Mouse (Mus musculus): Measurements from ENCODE around the gene Ppme1. TPM values are rescaled to one million over a fixed set of nuclear protein-coding genes. Genes with fewer than 3 reads are reported as not detected.
A peak's percentile ranks its signal among the peaks of the same experiment; 100 is the strongest.

Gene Ppme1
- polyA plus RNA-seq, 1 experiment from 2014 or later: 32.6 TPM

GRCm38 (mm10) chr7:100293546-100293945 is 78.6 kb downstream of the Ppme1 start:
- TF ChIP-seq EP300 (IDR thresholded peaks at IDR 0.05) (no peak), CTCF (IDR thresholded peaks at IDR 0.05) (no peak)
- Histone ChIP-seq H3K4me3 (ENCODE audit: low read depth, low read length) (no peak overlapping the region), H3K9me3 (ENCODE audit: low read length) (no peaks in the 10 kb centered on the region), H3K4me1 (ENCODE audit: insufficient read depth, low read depth, low read length) (no peaks in the 10 kb centered on the region; the same call in 1 of the 2 replicates), H3K27ac (ENCODE audit: low read length) (no peak overlapping the region), H3K4me2 (replicated peaks; ENCODE audit: low read depth, low read length) (no peak overlapping the region), H3K27me3 (replicated peaks; ENCODE audit: insufficient read depth, low read length) (no peaks in the 10 kb centered on the region), H3K36me3 (ENCODE audit: insufficient read depth, low read length) (no peaks in the 10 kb centered on the region), H3K9ac (replicated peaks; ENCODE audit: low read depth) (no peak overlapping the region)
- no peak for DNase-seq (ENCODE audit: low spot score)
- no peak for ATAC-seq
- WGBS: 74% methylated on average over 8 of the region's 8 CpGs

DNA sequence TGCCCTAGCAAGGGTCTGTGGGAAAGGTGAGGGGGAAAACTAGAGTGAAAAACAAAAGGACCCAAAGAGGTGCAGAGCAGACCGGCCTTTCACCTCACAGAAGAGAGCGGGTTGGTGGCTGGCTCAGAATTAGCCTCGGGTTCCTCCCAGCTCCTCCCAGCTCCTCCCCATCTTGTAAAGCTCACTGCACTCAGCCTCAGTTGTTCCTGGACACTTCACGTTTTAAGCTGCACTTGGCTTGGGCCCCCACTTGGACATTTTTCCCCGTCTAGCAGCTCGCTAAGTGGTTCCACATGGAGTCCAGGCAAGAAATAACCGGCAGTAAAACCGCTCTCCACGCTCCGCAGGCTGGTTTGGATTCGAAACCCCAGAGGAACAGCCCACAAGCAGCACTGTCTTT is 83.5 kb downstream of the Ppme1 start:
- peak; percentile 78 for ATAC-seq
- DNase-seq (ENCODE audit: low spot score): peak; percentile 69
- peak overlapping the region; percentile 10; the same call in 1 of the 2 replicates for H3K4me3 ChIP-seq (ENCODE audit: low read depth, low read length)

DNA sequence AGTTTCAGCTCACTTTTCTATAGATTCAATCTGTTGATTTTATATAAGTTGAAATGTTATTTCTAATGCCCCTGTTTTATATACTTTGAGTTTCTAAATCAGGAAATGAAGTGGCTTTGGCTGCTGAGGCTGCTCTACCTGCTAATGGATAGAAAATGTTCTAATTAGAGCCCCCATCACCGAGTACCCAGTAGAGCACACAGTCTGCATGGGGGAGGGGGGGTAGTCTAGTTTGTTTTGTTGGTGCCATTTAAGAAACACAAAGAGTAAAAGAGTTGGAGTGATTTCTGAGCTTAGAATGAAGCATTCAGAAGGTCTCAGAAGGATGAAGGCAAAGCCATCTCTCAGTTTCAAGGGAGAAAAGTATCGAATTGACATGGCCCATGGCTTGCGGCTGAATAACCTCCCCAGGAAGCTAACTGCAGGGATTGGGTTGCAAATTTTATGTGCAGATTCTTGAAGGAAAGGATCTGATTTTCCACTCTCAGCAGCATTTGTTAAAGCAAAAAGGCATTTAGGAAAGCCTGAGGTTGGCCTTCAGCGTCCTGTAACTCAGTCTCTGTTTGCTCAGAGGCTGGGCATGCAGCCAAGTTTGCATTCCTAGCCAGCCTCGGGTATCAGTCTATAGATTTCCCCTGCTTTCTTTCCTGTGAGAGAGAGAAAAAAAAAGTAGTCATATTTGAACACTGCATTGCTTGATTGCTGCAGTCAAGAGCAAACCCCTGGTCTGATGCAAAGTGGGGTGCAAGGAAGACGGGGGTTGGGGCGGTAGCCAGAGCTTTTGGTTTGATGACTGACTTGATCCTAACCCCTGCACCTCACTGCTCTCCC is 84.1 kb downstream of the Ppme1 start:
- peak overlapping the region; percentile 10; the same call in 1 of the 2 replicates for H3K4me3 ChIP-seq (ENCODE audit: low read depth, low read length)
- no peaks in the 10 kb centered on the region for H3K36me3 ChIP-seq (ENCODE audit: insufficient read depth, low read length)
- no peaks in the 10 kb centered on the region for H3K9me3 ChIP-seq (ENCODE audit: low read length)
- H3K27ac ChIP-seq (ENCODE audit: low read length): peak overlapping the region; percentile 52
- H3K4me2 ChIP-seq (replicated peaks; ENCODE audit: low read depth, low read length): peak overlapping the region; percentile 51
- DNase-seq (ENCODE audit: low spot score) (peak; percentile 88), ATAC-seq (peak; percentile 79)
- H3K4me1 ChIP-seq (ENCODE audit: insufficient read depth, low read depth, low read length): no peaks in the 10 kb centered on the region; the same call in 1 of the 2 replicates
- H3K9ac ChIP-seq (replicated peaks; ENCODE audit: low read depth): no peak overlapping the region
- WGBS: 12% methylated on average over 7 of the region's 7 CpGs
- H3K27me3 ChIP-seq (replicated peaks; ENCODE audit: insufficient read depth, low read length): no peaks in the 10 kb centered on the region
- TF ChIP-seq EP300 (IDR thresholded peaks at IDR 0.05) (no peak), CTCF (IDR thresholded peaks at IDR 0.05) (no peak)

More for the DNA sequence above, 83.5 kb downstream of the Ppme1 start:
- Histone ChIP-seq H3K27ac (ENCODE audit: low read length) (peak overlapping the region; percentile 52), H3K4me1 (ENCODE audit: insufficient read depth, low read depth, low read length) (no peaks in the 10 kb centered on the region; the same call in 1 of the 2 replicates), H3K4me2 (replicated peaks; ENCODE audit: low read depth, low read length) (peak overlapping the region; percentile 51), H3K27me3 (replicated peaks; ENCODE audit: insufficient read depth, low read length) (no peaks in the 10 kb centered on the region), H3K36me3 (ENCODE audit: insufficient read depth, low read length) (no peaks in the 10 kb centered on the region), H3K9ac (replicated peaks; ENCODE audit: low read depth) (no peak overlapping the region), H3K9me3 (ENCODE audit: low read length) (no peaks in the 10 kb centered on the region)
- 26% methylated on average over 11 of the region's 11 CpGs for WGBS
- TF ChIP-seq EP300 (IDR thresholded peaks at IDR 0.05) (no peak), CTCF (IDR thresholded peaks at IDR 0.05) (no peak)

GRCm38 (mm10) chr7:100285383-100285782 is 86.7 kb downstream of the Ppme1 start, which contains the start of gene P4ha3:
TSS of gene P4ha3 (plus strand) at chr7:100285520.
- H3K4me2 ChIP-seq (replicated peaks; ENCODE audit: low read depth, low read length): peak within 1 kb of the TSS; percentile 85
- H3K9ac ChIP-seq (replicated peaks; ENCODE audit: low read depth): peak within 1 kb of the TSS; percentile 16; the same call in 1 of the 2 replicates
- no peaks in the 10 kb centered on the region for H3K36me3 ChIP-seq (ENCODE audit: insufficient read depth, low read length)
- ATAC-seq (peak; percentile 47), DNase-seq (ENCODE audit: low spot score) (peak; percentile 22)
- TF ChIP-seq EP300 (IDR thresholded peaks at IDR 0.05) (no peak), CTCF (IDR thresholded peaks at IDR 0.05) (peak; percentile 54)
- H3K4me1 ChIP-seq (ENCODE audit: insufficient read depth, low read depth, low read length): no peaks in the 10 kb centered on the region; the same call in 1 of the 2 replicates
- no peak within 1 kb of the TSS for H3K27ac ChIP-seq (ENCODE audit: low read length)
- WGBS: under 1% methylated on average over 51 of the region's 53 CpGs
- no peaks in the 10 kb centered on the region for H3K9me3 ChIP-seq (ENCODE audit: low read length)
- H3K4me3 ChIP-seq (ENCODE audit: low read depth, low read length): peak within 1 kb of the TSS; percentile 36
- H3K27me3 ChIP-seq (replicated peaks; ENCODE audit: insufficient read depth, low read length): no peaks in the 10 kb centered on the region

GRCm38 (mm10) chr7:100283298-100283697 is 88.8 kb downstream of the Ppme1 start:
- H3K27ac ChIP-seq (ENCODE audit: low read length): no peak overlapping the region
- ATAC-seq: no peak

DNA sequence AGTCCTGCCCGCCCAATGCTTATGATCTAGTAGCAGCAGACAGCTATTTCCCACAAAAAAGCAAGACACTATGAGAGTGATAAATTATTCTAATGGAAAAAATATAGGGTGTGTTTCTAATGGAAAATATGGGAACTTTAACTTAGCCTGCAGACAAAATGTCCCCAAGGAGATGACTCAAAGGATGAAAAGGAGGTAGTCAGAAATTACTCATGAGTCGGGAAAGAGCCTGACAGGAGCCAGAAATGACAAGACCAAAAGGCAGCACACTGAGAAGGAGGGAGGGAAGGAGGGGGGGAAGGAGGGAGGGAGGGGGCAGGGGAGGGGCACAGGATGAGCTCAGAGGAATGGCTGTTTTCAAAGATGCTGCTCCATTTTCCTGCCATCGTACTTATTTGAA is 90.5 kb downstream of the Ppme1 start:
- Histone ChIP-seq H3K4me2 (replicated peaks; ENCODE audit: low read depth, low read length) (no peak overlapping the region), H3K9ac (replicated peaks; ENCODE audit: low read depth) (no peak overlapping the region), H3K27ac (ENCODE audit: low read length) (no peak overlapping the region), H3K36me3 (ENCODE audit: insufficient read depth, low read length) (no peaks in the 10 kb centered on the region), H3K4me3 (ENCODE audit: low read depth, low read length) (no peak overlapping the region), H3K9me3 (ENCODE audit: low read length) (no peaks in the 10 kb centered on the region), H3K27me3 (replicated peaks; ENCODE audit: insufficient read depth, low read length) (no peaks in the 10 kb centered on the region), H3K4me1 (ENCODE audit: insufficient read depth, low read depth, low read length) (no peaks in the 10 kb centered on the region)
- WGBS: 57% methylated on average over 3 of the region's 3 CpGs
- DNase-seq (ENCODE audit: low spot score): no peak
- TF ChIP-seq EP300 (IDR thresholded peaks at IDR 0.05) (no peak), CTCF (IDR thresholded peaks at IDR 0.05) (no peak)
- ATAC-seq: no peak

More at GRCm38 (mm10) chr7:100283298-100283697, 88.8 kb downstream of the Ppme1 start:
- Histone ChIP-seq H3K9ac (replicated peaks; ENCODE audit: low read depth) (no peak overlapping the region), H3K27me3 (replicated peaks; ENCODE audit: insufficient read depth, low read length) (no peaks in the 10 kb centered on the region), H3K4me1 (ENCODE audit: insufficient read depth, low read depth, low read length) (no peaks in the 10 kb centered on the region; the same call in 1 of the 2 replicates), H3K4me2 (replicated peaks; ENCODE audit: low read depth, low read length) (no peak overlapping the region), H3K36me3 (ENCODE audit: insufficient read depth, low read length) (no peaks in the 10 kb centered on the region), H3K4me3 (ENCODE audit: low read depth, low read length) (no peak overlapping the region), H3K9me3 (ENCODE audit: low read length) (no peaks in the 10 kb centered on the region)
- DNase-seq (ENCODE audit: low spot score): no peak
- 50% methylated on average over 3 of the region's 3 CpGs for WGBS
- TF ChIP-seq EP300 (IDR thresholded peaks at IDR 0.05): no peak
- TF ChIP-seq CTCF (IDR thresholded peaks at IDR 0.05): no peak
